Mouse (Mus musculus) forebrain, embryonic 15.5 days (tissue): Measurements from ENCODE around the gene Marveld2. TPM values are rescaled to one million over a fixed set of nuclear protein-coding genes. Genes with fewer than 3 reads are reported as not detected.

ENCODE experiments used
- ATAC-seq: fragments of 200-750 bp; cut with Nextera tagmentation; replicated peaks from 2 replicates; pipeline ENCODE4 v1.8.0; 2017; ENCODE audit warnings: mild to moderate bottlenecking, moderate TSS enrichment, moderate library complexity
- H3K27ac ChIP-seq: fragments of 300-500 bp; sonication (generic); replicated peaks from 2 replicates; pipeline ENCODE4 v1.5.1; 2015; ENCODE audit warnings: mild to moderate bottlenecking, inconsistent platforms
- H3K27me3 ChIP-seq: fragments of 300-500 bp; sonication (generic); 2 replicates; pipeline ENCODE4 v1.6.1; 2015; ENCODE audit warnings: inconsistent platforms
- H3K36me3 ChIP-seq: fragments of 300-500 bp; sonication (generic); 2 replicates; pipeline ENCODE4 v1.6.1; 2015; ENCODE audit warnings: mild to moderate bottlenecking, inconsistent platforms
- H3K4me1 ChIP-seq: fragments of 300-500 bp; sonication (generic); 2 replicates; pipeline ENCODE4 v1.6.1; 2015; ENCODE audit warnings: inconsistent platforms
- H3K4me2 ChIP-seq: fragments of 300-500 bp; sonication (generic); replicated peaks from 2 replicates; pipeline ENCODE4 v1.6.1; 2015; ENCODE audit warnings: mild to moderate bottlenecking, inconsistent platforms
- H3K4me3 ChIP-seq: fragments of 300-500 bp; sonication (generic); 2 replicates; pipeline ENCODE4 v1.5.1; 2015; ENCODE audit warnings: mild to moderate bottlenecking, inconsistent platforms
- H3K9ac ChIP-seq: fragments of 300-500 bp; sonication (generic); replicated peaks from 2 replicates; pipeline ENCODE4 v1.6.1; 2015; ENCODE audit warnings: mild to moderate bottlenecking, inconsistent platforms
- H3K9me3 ChIP-seq: fragments of 300-500 bp; sonication (generic); 2 replicates; pipeline ENCODE4 v1.6.1; 2016; ENCODE audit warnings: inconsistent platforms
- WGBS: fragments of 180-500 bp; shearing (Covaris S2); methylation state at CpG from one replicate; pipeline ENCODE4 v1.1.7; 2015; ENCODE audit warnings: mixed read lengths; 5-methylcytosine and 5-hydroxymethylcytosine counted together
- polyA plus RNA-seq: library from polyadenylated mRNA; unstranded; fragments of >200 nt; fragmentation: Nextera tagmentation; extraction: Ambion mirVana; gene quantifications from 2 replicates; pipeline ENCODE4 v1.2.1, GENCODE M21; 2015

Marveld2 gene
- 1.1 and 1.4 TPM in 2 replicates for polyA plus RNA-seq

- Histone ChIP-seq H3K36me3 (peaks cover 35% of the 10 kb centered on the region), H3K27ac (no peak within 1 kb of the TSS), H3K9ac (peak within 1 kb of the TSS; percentile 49), H3K9me3 (no peaks in the 10 kb centered on the region), H3K27me3 (peaks cover 12% of the 10 kb centered on the region), H3K4me1 (peaks cover 8% of the 10 kb centered on the region; the same call in 1 of the 2 replicates), H3K4me3 (peak within 1 kb of the TSS; percentile 52), H3K4me2 (peak within 1 kb of the TSS; percentile 81)
- ATAC-seq = peak; percentile 72
- WGBS = 3% methylated on average over 55 of the region's 77 CpGs
These were observed at the start of gene Marveld2 for GRCm38 (mm10) chr13:100616181-100617087. TSS of gene Marveld2 (minus strand) at chr13:100616971.

- H3K4me3 ChIP-seq = no peak overlapping the region
- no peaks in the 10 kb centered on the region for H3K4me1 ChIP-seq
- no peaks in the 10 kb centered on the region for H3K9me3 ChIP-seq
- H3K36me3 ChIP-seq = peaks cover 13% of the 10 kb centered on the region
- ATAC-seq = peak; percentile 67; the same call in 1 of the 2 replicates
- no peak overlapping the region for H3K4me2 ChIP-seq
- no peaks in the 10 kb centered on the region for H3K27me3 ChIP-seq
- H3K9ac ChIP-seq = no peak overlapping the region
- 61% methylated on average over 4 of the region's 4 CpGs for WGBS
- H3K27ac ChIP-seq = no peak overlapping the region
These were observed 43.2 kb upstream of the Marveld2 start for GRCm38 (mm10) chr13:100659864-100660456.

- no peak overlapping the region for H3K4me2 ChIP-seq
- H3K4me1 ChIP-seq = no peaks in the 10 kb centered on the region
- no peak overlapping the region for H3K9ac ChIP-seq
- H3K27me3 ChIP-seq = no peaks in the 10 kb centered on the region
- 92% methylated on average over 5 of the region's 5 CpGs for WGBS
- H3K27ac ChIP-seq = no peak overlapping the region
- ATAC-seq = no peak
- no peak overlapping the region for H3K4me3 ChIP-seq
- H3K9me3 ChIP-seq = no peaks in the 10 kb centered on the region
- H3K36me3 ChIP-seq = peaks cover 9% of the 10 kb centered on the region
These were observed 41.3 kb upstream of the Marveld2 start for GRCm38 (mm10) chr13:100658091-100658490.

GRCm38 (mm10) chr13:100651439-100652186 is 34.8 kb upstream of the Marveld2 start, which contains the start of gene Taf9:
TSS of gene Taf9 (plus strand) at chr13:100651579.
- no peaks in the 10 kb centered on the region for H3K27me3 ChIP-seq
- no peaks in the 10 kb centered on the region for H3K9me3 ChIP-seq
- peaks cover 14% of the 10 kb centered on the region for H3K4me1 ChIP-seq
- under 1% methylated on average over 46 of the region's 63 CpGs for WGBS
- ATAC-seq = no peak
- peak within 1 kb of the TSS; percentile 89 for H3K9ac ChIP-seq
- H3K4me3 ChIP-seq = peak within 1 kb of the TSS; percentile 88
- peak within 1 kb of the TSS; percentile 72 for H3K4me2 ChIP-seq
- peaks cover 21% of the 10 kb centered on the region for H3K36me3 ChIP-seq
- H3K27ac ChIP-seq = peak within 1 kb of the TSS; percentile 96

GRCm38 (mm10) chr13:100650550-100651438 is 34.0 kb upstream of the Marveld2 start, which contains the start of the genes Ak6 and Rad17:
TSS of gene Ak6 (plus strand) at chr13:100650979.
TSS of gene Rad17 (minus strand) at chr13:100651051.
- peak; percentile 98 for ATAC-seq
- peak within 1 kb of the TSS; percentile 89 for H3K9ac ChIP-seq
- H3K9me3 ChIP-seq = no peaks in the 10 kb centered on the region
- H3K27ac ChIP-seq = peak within 1 kb of the TSS; percentile 96
- under 1% methylated on average over 68 of the region's 73 CpGs for WGBS
- H3K4me1 ChIP-seq = peaks cover 14% of the 10 kb centered on the region
- H3K36me3 ChIP-seq = peaks cover 25% of the 10 kb centered on the region
- peak within 1 kb of the TSS; percentile 72 for H3K4me2 ChIP-seq
- H3K27me3 ChIP-seq = no peaks in the 10 kb centered on the region
- peak within 1 kb of the TSS; percentile 88 for H3K4me3 ChIP-seq

GRCm38 (mm10) chr13:100648223-100648622 is 31.5 kb upstream of the Marveld2 start:
- H3K4me1 ChIP-seq = peaks cover 14% of the 10 kb centered on the region
- no peak overlapping the region for H3K4me2 ChIP-seq
- H3K36me3 ChIP-seq = peaks cover 43% of the 10 kb centered on the region
- no peaks in the 10 kb centered on the region for H3K9me3 ChIP-seq
- H3K9ac ChIP-seq = no peak overlapping the region
- H3K27me3 ChIP-seq = no peaks in the 10 kb centered on the region
- ATAC-seq = no peak
- H3K4me3 ChIP-seq = no peak overlapping the region
- no peak overlapping the region for H3K27ac ChIP-seq
- WGBS = 94% methylated on average over 8 of the region's 8 CpGs

- ATAC-seq = no peak
- Histone ChIP-seq H3K9me3 (no peaks in the 10 kb centered on the region), H3K4me3 (no peak overlapping the region), H3K4me2 (no peak overlapping the region), H3K36me3 (peaks cover 84% of the 10 kb centered on the region), H3K27me3 (no peaks in the 10 kb centered on the region), H3K27ac (no peak overlapping the region), H3K9ac (no peak overlapping the region), H3K4me1 (no peaks in the 10 kb centered on the region)
- WGBS = 95% methylated on average over 4 of the region's 4 CpGs
These were observed 25.9 kb upstream of the Marveld2 start for GRCm38 (mm10) chr13:100642471-100643209.

GRCm38 (mm10) chr13:100634106-100634691 is 17.4 kb upstream of the Marveld2 start:
- H3K4me3 ChIP-seq = no peak overlapping the region
- 97% methylated on average over 3 of the region's 3 CpGs for WGBS
- no peak overlapping the region for H3K9ac ChIP-seq
- no peaks in the 10 kb centered on the region for H3K4me1 ChIP-seq
- H3K9me3 ChIP-seq = no peaks in the 10 kb centered on the region
- H3K36me3 ChIP-seq = peaks cover 72% of the 10 kb centered on the region
- no peak for ATAC-seq
- H3K27me3 ChIP-seq = no peaks in the 10 kb centered on the region
- H3K4me2 ChIP-seq = no peak overlapping the region
- no peak overlapping the region for H3K27ac ChIP-seq

GRCm38 (mm10) chr13:100622241-100622640 is 5.5 kb upstream of the Marveld2 start:
- no peak for ATAC-seq
- H3K4me2 ChIP-seq = no peak overlapping the region
- no peaks in the 10 kb centered on the region for H3K9me3 ChIP-seq
- no peak overlapping the region for H3K27ac ChIP-seq
- H3K4me3 ChIP-seq = no peak overlapping the region
- H3K4me1 ChIP-seq = no peaks in the 10 kb centered on the region
- peaks cover 80% of the 10 kb centered on the region for H3K36me3 ChIP-seq
- H3K9ac ChIP-seq = no peak overlapping the region
- 91% methylated on average over 4 of the region's 4 CpGs for WGBS
- peaks cover 5% of the 10 kb centered on the region for H3K27me3 ChIP-seq

- H3K9me3 ChIP-seq = no peaks in the 10 kb centered on the region
These were observed 812 bp upstream of the Marveld2 start for GRCm38 (mm10) chr13:100617583-100617982.

More at GRCm38 (mm10) chr13:100617583-100617982, 812 bp upstream of the Marveld2 start:
- no peak overlapping the region for H3K9ac ChIP-seq
- H3K27me3 ChIP-seq = peaks cover 12% of the 10 kb centered on the region
- ATAC-seq = no peak
- no peak overlapping the region for H3K27ac ChIP-seq
- no peak overlapping the region for H3K4me2 ChIP-seq
- H3K4me3 ChIP-seq = no peak overlapping the region
- peaks cover 46% of the 10 kb centered on the region for H3K36me3 ChIP-seq
- WGBS = 79% methylated on average over 13 of the region's 13 CpGs
- peaks cover 8% of the 10 kb centered on the region; the same call in 1 of the 2 replicates for H3K4me1 ChIP-seq
